Mouse (Mus musculus): ENCODE measurements around the gene Rwdd3.

DNA sequence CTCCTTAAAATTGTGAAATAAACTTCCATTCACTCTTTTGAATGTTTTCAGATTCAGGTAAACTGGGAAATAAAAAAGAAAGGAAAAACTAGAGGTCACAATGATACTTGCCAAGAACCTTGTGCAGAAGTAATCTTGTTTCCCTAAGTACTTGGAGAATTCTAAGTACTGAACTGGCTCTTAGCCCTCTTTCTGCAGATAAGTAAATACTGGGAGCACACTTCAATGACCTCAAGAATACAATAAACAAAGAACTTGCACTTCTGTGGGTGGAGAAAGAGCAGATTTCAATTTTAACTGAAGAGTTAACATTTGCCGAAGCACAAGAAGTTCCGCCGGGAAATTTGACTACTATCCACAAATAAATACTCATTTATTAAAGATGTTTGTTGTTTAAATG lies 15.4 kb upstream of the Rwdd3 start:
- TF ChIP-seq EP300 (IDR thresholded peaks at IDR 0.05; ENCODE audit: insufficient read depth, low read depth, low read length) (no peak), POLR2A (IDR thresholded peaks at IDR 0.05; ENCODE audit: insufficient read depth, low read depth, low read length) (no peak), CTCF (IDR thresholded peaks at IDR 0.05) (no peak)
